ENCODE assay signal across 8 mouse cellular contexts in the genomic region with DNA sequence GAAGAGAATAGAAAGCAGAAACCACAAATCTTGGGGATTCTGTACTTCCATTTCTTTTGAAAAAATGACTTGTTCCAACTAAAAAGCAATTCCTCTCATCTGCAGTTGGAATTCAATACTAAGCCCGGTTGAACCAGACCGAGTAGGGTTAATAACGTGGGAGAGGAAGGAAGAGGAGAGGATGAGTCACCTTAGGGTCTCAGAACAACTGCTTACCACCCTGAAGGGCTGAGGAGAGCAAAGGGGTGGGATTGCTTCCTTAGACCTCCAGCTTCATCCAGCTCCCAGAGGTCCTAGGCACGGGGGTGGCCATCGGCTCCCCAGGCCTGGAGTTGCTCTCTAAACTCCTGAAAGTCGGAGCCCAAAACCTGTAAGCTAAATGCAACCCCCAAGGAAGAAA. TPM values are rescaled to one million over a fixed set of nuclear protein-coding genes. Genes with fewer than 3 reads are reported as not detected.
DNase-seq lines count a peak whose midpoint lies in the region; ATAC-seq and TF ChIP-seq lines count a peak whose summit lies in the region.

No protein-coding gene starts in this region.

- no peaks in the 10 kb centered on the region for H3K27me3 ChIP-seq in embryonic facial prominence, embryonic 15.5 days
- no peaks in the 10 kb centered on the region for H3K27me3 ChIP-seq in limb, embryonic 11.5 days (ENCODE audit: control insufficient read depth, insufficient read depth, low read length)
- H3K27me3 ChIP-seq in thymus, adult 2 months (ENCODE audit: control insufficient read depth, insufficient read depth, low read length), result no peaks in the 10 kb centered on the region

- H3K4me3 ChIP-seq in lung, adult 2 months (replicated peaks; ENCODE audit: extremely low read depth, low read depth, low read length), result peak overlapping the region; percentile 42
- H3K4me3 ChIP-seq in embryonic facial prominence, embryonic 15.5 days (replicated peaks), result peak overlapping the region; percentile 88
- peak overlapping the region; percentile 81 for H3K4me3 ChIP-seq in limb, embryonic 11.5 days (ENCODE audit: low read depth, low read length)
- H3K4me3 ChIP-seq in olfactory bulb, adult 2 months (ENCODE audit: insufficient read depth, low read depth, low read length), result peak overlapping the region; percentile 58
- no peak overlapping the region for H3K4me3 ChIP-seq in thymus, adult 2 months (ENCODE audit: control insufficient read depth, insufficient read depth, low read length)

- no peaks in the 10 kb centered on the region for H3K9me3 ChIP-seq in embryonic facial prominence, embryonic 15.5 days (replicated peaks)
- no peaks in the 10 kb centered on the region for H3K9me3 ChIP-seq in limb, embryonic 11.5 days (ENCODE audit: control insufficient read depth, low read length)

- DNase-seq in lung, adult 2 months, result no peak
- no peak for DNase-seq in lung, postnatal 25 days (ENCODE audit: low spot score)
- DNase-seq in limb, embryonic 11.5 days (ENCODE audit: low spot score), result no peak
- no peak for DNase-seq in left cerebral cortex, adult 11 months (ENCODE audit: low spot score)
- DNase-seq in thymus, adult 2 months, result no peak

- no peak for ATAC-seq in embryonic facial prominence, embryonic 15.5 days (ENCODE audit: insufficient number of reproducible peaks, low FRiP score, low TSS enrichment, low read depth)
- ATAC-seq in limb, embryonic 11.5 days (ENCODE audit: insufficient number of reproducible peaks, low FRiP score, low TSS enrichment, low read depth), result no peak
- ATAC-seq in erythroblast, adult 5-6 weeks (replicated peaks; ENCODE audit: low FRiP score, poor library complexity, severe bottlenecking), result no peak

- peaks cover 10% of the 10 kb centered on the region; the same call in 1 of the 2 replicates for H3K4me1 ChIP-seq in lung, adult 2 months (ENCODE audit: control insufficient read depth, insufficient read depth, low read length)
- peaks cover 40% of the 10 kb centered on the region for H3K4me1 ChIP-seq in embryonic facial prominence, embryonic 15.5 days
- H3K4me1 ChIP-seq in limb, embryonic 11.5 days (ENCODE audit: control insufficient read depth, insufficient read depth, low read length), result peaks cover 20% of the 10 kb centered on the region
- H3K4me1 ChIP-seq in olfactory bulb, adult 2 months (ENCODE audit: control insufficient read depth, insufficient read depth, low read length), result peaks cover 35% of the 10 kb centered on the region
- H3K4me1 ChIP-seq in thymus, adult 2 months (replicated peaks; ENCODE audit: control insufficient read depth, insufficient read depth, low read length), result peaks cover 26% of the 10 kb centered on the region

- H3K27ac ChIP-seq in embryonic facial prominence, embryonic 15.5 days (replicated peaks), result peak overlapping the region; percentile 100
- peak overlapping the region; percentile 96; the same call in 1 of the 2 replicates for H3K27ac ChIP-seq in limb, embryonic 11.5 days (replicated peaks; ENCODE audit: low read depth, low read length)
- H3K27ac ChIP-seq in olfactory bulb, adult 2 months (ENCODE audit: insufficient read depth, low read depth, low read length), result peak overlapping the region; percentile 95
- H3K27ac ChIP-seq in thymus, adult 2 months (ENCODE audit: control insufficient read depth, insufficient read depth, low read length), result no peak overlapping the region

- H3K4me2 ChIP-seq in embryonic facial prominence, embryonic 15.5 days (replicated peaks), result peak overlapping the region; percentile 74
- peak overlapping the region; percentile 69 for H3K4me2 ChIP-seq in limb, embryonic 11.5 days (ENCODE audit: low read depth, severe bottlenecking)

- WGBS in lung, adult 2 months, result 6% methylated on average over 6 of the region's 6 CpGs
- 3% methylated on average over 6 of the region's 6 CpGs for WGBS in embryonic facial prominence, embryonic 15.5 days
- WGBS in limb, embryonic 11.5 days, result 16% methylated on average over 6 of the region's 6 CpGs
- WGBS in olfactory bulb, adult 2 months, result 5% methylated on average over 6 of the region's 6 CpGs
- 13% methylated on average over 6 of the region's 6 CpGs for WGBS in thymus, adult 2 months

- no peak for TF ChIP-seq CTCF in lung, adult 2 months (IDR thresholded peaks at IDR 0.05; ENCODE audit: insufficient read depth, low read length)
- no peak for TF ChIP-seq CTCF in olfactory bulb, adult 2 months (IDR thresholded peaks at IDR 0.05; ENCODE audit: insufficient read depth, low read depth, low read length)
- TF ChIP-seq CTCF in thymus, adult 2 months (IDR thresholded peaks at IDR 0.05; ENCODE audit: borderline replicate concordance, control insufficient read depth, extremely low read depth, insufficient read depth, low read length, poor library complexity), result no peak

- no peak for TF ChIP-seq POLR2A in lung, adult 2 months (IDR thresholded peaks at IDR 0.05; ENCODE audit: borderline replicate concordance, extremely low read depth, low read depth, low read length)
- no peak for TF ChIP-seq POLR2A in olfactory bulb, adult 2 months (IDR thresholded peaks at IDR 0.05; ENCODE audit: insufficient read depth, low read depth, low read length)
- no peak for TF ChIP-seq POLR2A in thymus, adult 2 months (IDR thresholded peaks at IDR 0.05; ENCODE audit: control insufficient read depth, extremely low read depth, insufficient read depth, low read length, poor library complexity)

- peaks cover 34% of the 10 kb centered on the region for H3K36me3 ChIP-seq in embryonic facial prominence, embryonic 15.5 days
- peaks cover 6% of the 10 kb centered on the region; the same call in 1 of the 2 replicates for H3K36me3 ChIP-seq in limb, embryonic 11.5 days (ENCODE audit: control insufficient read depth, insufficient read depth, low read length)
- H3K36me3 ChIP-seq in thymus, adult 2 months (ENCODE audit: control insufficient read depth, insufficient read depth, low read length), result no peaks in the 10 kb centered on the region

- peak overlapping the region; percentile 68 for H3K9ac ChIP-seq in embryonic facial prominence, embryonic 15.5 days
- peak overlapping the region; percentile 86 for H3K9ac ChIP-seq in limb, embryonic 11.5 days (ENCODE audit: low read length)

RNA-seq across cellular contexts. Expression of gene Dnajc14, which starts 0.5 kb away (rescaled TPM):
- polyA plus RNA-seq in lung, adult 2 months (2012; rRNA removed), result 14.8 and 22.7 TPM in 2 replicates
- polyA plus RNA-seq in embryonic facial prominence, embryonic 15.5 days (2015; fragmentation: Nextera tagmentation; extraction: Ambion mirVana), result 62.5 and 64.7 TPM in 2 replicates
- 33.3 and 37.8 TPM in 2 replicates for polyA plus RNA-seq in limb, embryonic 11.5 days (2014; fragmentation: Nextera tagmentation; extraction: Ambion mirVana)
- not detected in 2 replicates for polyA plus RNA-seq in olfactory bulb, adult 2 months (2012; ENCODE audit: insufficient read depth, insufficient read length, low replicate concordance, missing spikeins)
- 16.5 and 17.6 TPM in 2 replicates for total RNA-seq in erythroblast, adult 5-6 weeks (2015; ENCODE audit: low replicate concordance)
- total RNA-seq in erythroblast, adult 5-6 weeks (2017; ENCODE audit: low replicate concordance), result 9.5 and 9.6 TPM in 2 replicates
- polyA plus RNA-seq in thymus, adult 2 months (2012; rRNA removed), result 19.9 and 21.6 TPM in 2 replicates

RNA-seq across cellular contexts. Expression of gene Tmem198b, which starts 0.8 kb away (rescaled TPM):
- 18.3 and 20.6 TPM in 2 replicates for polyA plus RNA-seq in lung, adult 2 months (2012; rRNA removed)
- 25.4 and 28.1 TPM in 2 replicates for polyA plus RNA-seq in embryonic facial prominence, embryonic 15.5 days (2015; fragmentation: Nextera tagmentation; extraction: Ambion mirVana)
- polyA plus RNA-seq in limb, embryonic 11.5 days (2014; fragmentation: Nextera tagmentation; extraction: Ambion mirVana), result 18.9 and 22.2 TPM in 2 replicates
- polyA plus RNA-seq in olfactory bulb, adult 2 months (2012; ENCODE audit: insufficient read depth, insufficient read length, low replicate concordance, missing spikeins), result not detected in 2 replicates
- 0.19 and 1.7 TPM in 2 replicates for total RNA-seq in erythroblast, adult 5-6 weeks (2015; ENCODE audit: low replicate concordance)
- total RNA-seq in erythroblast, adult 5-6 weeks (2017; ENCODE audit: low replicate concordance), result 0.42 and 3.7 TPM in 2 replicates
- 17.4 and 20.5 TPM in 2 replicates for polyA plus RNA-seq in thymus, adult 2 months (2012; rRNA removed)

RNA-seq across cellular contexts. Expression of gene Mmp19, which starts 12.7 kb away (rescaled TPM):
- polyA plus RNA-seq in lung, adult 2 months (2012; rRNA removed), result 10.0 and 10.3 TPM in 2 replicates
- 2.3 and 2.6 TPM in 2 replicates for polyA plus RNA-seq in embryonic facial prominence, embryonic 15.5 days (2015; fragmentation: Nextera tagmentation; extraction: Ambion mirVana)
- polyA plus RNA-seq in limb, embryonic 11.5 days (2014; fragmentation: Nextera tagmentation; extraction: Ambion mirVana), result 0.35 and 0.55 TPM in 2 replicates
- polyA plus RNA-seq in olfactory bulb, adult 2 months (2012; ENCODE audit: insufficient read depth, insufficient read length, low replicate concordance, missing spikeins), result not detected in 2 replicates
- 0.38 TPM in 1 of 2 replicates, not detected in the other for total RNA-seq in erythroblast, adult 5-6 weeks (2015; ENCODE audit: low replicate concordance)
- 0.85 and 1.5 TPM in 2 replicates for total RNA-seq in erythroblast, adult 5-6 weeks (2017; ENCODE audit: low replicate concordance)
- 1.8 and 3.9 TPM in 2 replicates for polyA plus RNA-seq in thymus, adult 2 months (2012; rRNA removed)

RNA-seq across cellular contexts. Expression of gene Sarnp, which starts 13.8 kb away (rescaled TPM):
- 3.4 and 9.9 TPM in 2 replicates for polyA plus RNA-seq in lung, adult 2 months (2012; rRNA removed)
- 194 and 196 TPM in 2 replicates for polyA plus RNA-seq in embryonic facial prominence, embryonic 15.5 days (2015; fragmentation: Nextera tagmentation; extraction: Ambion mirVana)
- polyA plus RNA-seq in limb, embryonic 11.5 days (2014; fragmentation: Nextera tagmentation; extraction: Ambion mirVana), result 285 and 295 TPM in 2 replicates
- not detected in 2 replicates for polyA plus RNA-seq in olfactory bulb, adult 2 months (2012; ENCODE audit: insufficient read depth, insufficient read length, low replicate concordance, missing spikeins)
- 74.4 and 106 TPM in 2 replicates for total RNA-seq in erythroblast, adult 5-6 weeks (2015; ENCODE audit: low replicate concordance)
- 93.5 and 113 TPM in 2 replicates for total RNA-seq in erythroblast, adult 5-6 weeks (2017; ENCODE audit: low replicate concordance)
- polyA plus RNA-seq in thymus, adult 2 months (2012; rRNA removed), result 8.5 and 12.3 TPM in 2 replicates

RNA-seq across cellular contexts. Expression of gene Ormdl2, which starts 18.1 kb away (rescaled TPM):
- polyA plus RNA-seq in lung, adult 2 months (2012; rRNA removed), result 47.5 and 64.6 TPM in 2 replicates
- 58.2 and 61.7 TPM in 2 replicates for polyA plus RNA-seq in embryonic facial prominence, embryonic 15.5 days (2015; fragmentation: Nextera tagmentation; extraction: Ambion mirVana)
- polyA plus RNA-seq in limb, embryonic 11.5 days (2014; fragmentation: Nextera tagmentation; extraction: Ambion mirVana), result 51.8 and 54.5 TPM in 2 replicates
- polyA plus RNA-seq in olfactory bulb, adult 2 months (2012; ENCODE audit: insufficient read depth, insufficient read length, low replicate concordance, missing spikeins), result not detected in 2 replicates
- 5.4 and 18.8 TPM in 2 replicates for total RNA-seq in erythroblast, adult 5-6 weeks (2015; ENCODE audit: low replicate concordance)
- 13.0 and 28.2 TPM in 2 replicates for total RNA-seq in erythroblast, adult 5-6 weeks (2017; ENCODE audit: low replicate concordance)
- polyA plus RNA-seq in thymus, adult 2 months (2012; rRNA removed), result 68.3 and 82.3 TPM in 2 replicates

Comparison
In these comparisons a context has a peak if more than half of its experiments do, and no peak if none do; other contexts are left out.
1. RNA of gene Dnajc14, which starts 0.5 kb away (polyA plus RNA-seq): 62.5 to 64.7 TPM in embryonic facial prominence, embryonic 15.5 days, 33.3 to 37.8 TPM in limb, embryonic 11.5 days, 14.8 to 22.7 TPM in lung, adult 2 months and 19.9 to 21.6 TPM in thymus, adult 2 months; not detected in olfactory bulb, adult 2 months; every median in the first group is over 10 times any median in the second.
2. RNA of gene Tmem198b, which starts 0.8 kb away (polyA plus RNA-seq): 25.4 to 28.1 TPM in embryonic facial prominence, embryonic 15.5 days, 18.3 to 20.6 TPM in lung, adult 2 months, 17.4 to 20.5 TPM in thymus, adult 2 months and 18.9 to 22.2 TPM in limb, embryonic 11.5 days; not detected in olfactory bulb, adult 2 months; every median in the first group is over 10 times any median in the second.